Mouse (Mus musculus) spleen, adult 2 months (tissue): ENCODE measurements around the gene Nme9.

Experiments
- CTCF ChIP-seq: fragments of 200-500 bp; IDR thresholded peaks from 2 replicates; pipeline ENCODE4 v1.5.1; 2011; ENCODE audit warnings: mild to moderate bottlenecking, inconsistent platforms; ENCODE audit not compliant: insufficient read depth, insufficient read length, insufficient replicate concordance; ENCODE audit errors: extremely low read depth
- POLR2A ChIP-seq: fragments of 200-500 bp; IDR thresholded peaks from 2 replicates; pipeline ENCODE4 v1.6.1; 2011; ENCODE audit warnings: low read depth, low read length, inconsistent platforms

DNA sequence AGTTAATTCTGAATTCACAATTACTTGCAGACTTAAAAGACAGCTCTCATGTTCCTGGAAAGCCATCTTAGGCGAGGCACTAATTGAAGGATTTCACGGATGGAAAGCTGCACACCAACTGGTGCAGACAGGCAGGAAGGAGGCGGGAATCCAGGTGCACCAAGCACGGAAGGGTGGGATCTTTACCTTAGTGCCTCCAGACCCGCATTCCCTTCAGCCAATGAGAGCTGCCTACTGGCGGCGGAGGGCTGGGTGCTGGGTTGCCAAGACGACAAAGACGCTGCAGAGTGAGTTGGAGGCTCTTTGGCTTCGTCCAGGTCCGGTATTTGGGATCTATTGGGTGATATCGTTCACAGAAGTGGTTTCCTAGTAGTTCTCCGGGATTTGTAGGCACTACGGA is at the start of gene Nme9:
- TF ChIP-seq CTCF (no peak), POLR2A (no peak)
